Mouse (Mus musculus) liver, embryonic 15.5 days (tissue): ENCODE data around the gene Clec4n. TPM values are rescaled to one million over a fixed set of nuclear protein-coding genes. Genes with fewer than 3 reads are reported as not detected.
"Not testable (repeated sequence)": the region's sequence is repeated elsewhere in the genome, so short reads cannot be mapped to it uniquely, and the experiment has no call there.

ENCODE experiments used
- ATAC-seq: fragments of 200-750 bp; cut with Nextera tagmentation; 2 replicates; pipeline ENCODE4 v1.8.0; 2017; ENCODE audit warnings: moderate number of reproducible peaks, mild to moderate bottlenecking, moderate library complexity; ENCODE audit not compliant: insufficient read depth
- H3K27ac ChIP-seq: fragments of 300-500 bp; sonication (generic); replicated peaks from 2 replicates; pipeline ENCODE4 v1.5.1; 2015; ENCODE audit warnings: mild to moderate bottlenecking, inconsistent platforms
- H3K27me3 ChIP-seq: fragments of 300-500 bp; sonication (generic); 2 replicates; pipeline ENCODE4 v1.6.1; 2015; ENCODE audit warnings: mild to moderate bottlenecking, inconsistent platforms
- H3K36me3 ChIP-seq: fragments of 300-500 bp; sonication (generic); replicated peaks from 2 replicates; pipeline ENCODE4 v1.6.1; 2015; ENCODE audit warnings: moderate library complexity, mild to moderate bottlenecking, inconsistent platforms
- H3K4me1 ChIP-seq: fragments of 300-500 bp; sonication (generic); replicated peaks from 2 replicates; pipeline ENCODE4 v1.6.1; 2015; ENCODE audit warnings: inconsistent platforms
- H3K4me2 ChIP-seq: fragments of 300-500 bp; sonication (generic); 2 replicates; pipeline ENCODE4 v1.6.1; 2015; ENCODE audit warnings: moderate library complexity, mild to moderate bottlenecking, inconsistent platforms
- H3K4me3 ChIP-seq: fragments of 300-500 bp; sonication (generic); replicated peaks from 2 replicates; pipeline ENCODE4 v1.5.1; 2015; ENCODE audit warnings: mild to moderate bottlenecking, inconsistent platforms
- H3K9ac ChIP-seq: fragments of 300-500 bp; sonication (generic); 2 replicates; pipeline ENCODE4 v1.6.1; 2015; ENCODE audit warnings: moderate library complexity, mild to moderate bottlenecking, inconsistent platforms
- H3K9me3 ChIP-seq: fragments of 300-500 bp; sonication (generic); replicated peaks from 2 replicates; pipeline ENCODE4 v1.6.1; 2016; ENCODE audit warnings: inconsistent platforms
- WGBS: fragments of 180-500 bp; shearing (Covaris S2); methylation state at CpG from one replicate; pipeline ENCODE4 v1.1.7; 2015; ENCODE audit warnings: mixed read lengths; ENCODE audit not compliant: insufficient replicate concordance; 5-methylcytosine and 5-hydroxymethylcytosine counted together
- polyA plus RNA-seq: library from polyadenylated mRNA; unstranded; fragments of >200 nt; fragmentation: Nextera tagmentation; extraction: Ambion mirVana; gene quantifications from 2 replicates; pipeline ENCODE4 v1.2.1, GENCODE M21; 2015

Gene Clec4n
- polyA plus RNA-seq, 1 experiment from 2014 or later, result 19.7 TPM

- Histone ChIP-seq H3K4me3 (0 out of 2 replicates have a peak overlapping the region, but pooled peaks have one; percentile 13), H3K4me1 (peaks cover 51% of the 10 kb centered on the region), H3K9me3 (no peaks in the 10 kb centered on the region), H3K4me2 (peak overlapping the region; percentile 59), H3K9ac (peak overlapping the region; percentile 41; the same call in 1 of the 2 replicates), H3K36me3 (no peaks in the 10 kb centered on the region), H3K27ac (peak overlapping the region; percentile 99), H3K27me3 (no peaks in the 10 kb centered on the region)
- 67% methylated on average over 1 of the region's 1 CpGs for WGBS
- peak; percentile 99 for ATAC-seq
Observed at GRCm38 (mm10) chr6:123292751-123293400, 63.2 kb downstream of the Clec4n start.

- Histone ChIP-seq H3K4me1 (peaks cover 51% of the 10 kb centered on the region), H3K4me2 (peak overlapping the region; percentile 55), H3K27ac (peak overlapping the region; percentile 88)
- not testable (repeated sequence) for H3K27me3 ChIP-seq, H3K9ac ChIP-seq, H3K4me3 ChIP-seq, H3K9me3 ChIP-seq, H3K36me3 ChIP-seq
- ATAC-seq, result peak; percentile 33
- 36% methylated on average over 11 of the region's 11 CpGs for WGBS
Observed at GRCm38 (mm10) chr6:123293509-123293908, 63.9 kb downstream of the Clec4n start.

Other genes starting within 250 kb of the Clec4n start
- not detected in 2 replicates for gene Clec4a4, start 239.5 kb upstream of the Clec4n start, polyA plus RNA-seq
- not detected in 2 replicates for gene Clec4b1, start 179.9 kb upstream of the Clec4n start, polyA plus RNA-seq
- gene Clec4a2, start 123.4 kb upstream of the Clec4n start, polyA plus RNA-seq, result 9.7 and 14.1 TPM in 2 replicates
- 0.33 and 0.55 TPM in 2 replicates for gene Clec4b2, start 57.0 kb upstream of the Clec4n start, polyA plus RNA-seq
- gene Clec4d, start 32.3 kb downstream of the Clec4n start, polyA plus RNA-seq, result 0.58 and 0.64 TPM in 2 replicates
- 1.1 and 1.2 TPM in 2 replicates for gene Clec4e, start 60.0 kb downstream of the Clec4n start, polyA plus RNA-seq
- gene Vmn2r19, start 78.5 kb downstream of the Clec4n start, polyA plus RNA-seq, result not detected in 2 replicates
- gene Vmn2r20, start 188.3 kb downstream of the Clec4n start, polyA plus RNA-seq, result not detected in 2 replicates